Mouse (Mus musculus): ENCODE measurements around the gene Pcsk5. TPM values are rescaled to one million over a fixed set of nuclear protein-coding genes. Genes with fewer than 3 reads are reported as not detected.

Gene Pcsk5
- polyA plus RNA-seq, 1 experiment from 2014 or later: 14.3 TPM

- no peak for DNase-seq (ENCODE audit: low spot score)
- H3K4me3 ChIP-seq: no peak overlapping the region
- no peak overlapping the region for H3K27ac ChIP-seq (replicated peaks)
- H3K4me1 ChIP-seq: no peaks in the 10 kb centered on the region
- H3K36me3 ChIP-seq (replicated peaks): no peaks in the 10 kb centered on the region
- H3K27me3 ChIP-seq (replicated peaks; ENCODE audit: low read depth, poor library complexity, severe bottlenecking): no peaks in the 10 kb centered on the region
- no peaks in the 10 kb centered on the region for H3K9me3 ChIP-seq
Measured at GRCm38 (mm10) chr19:17553396-17554100, 283.9 kb downstream of the Pcsk5 start.

GRCm38 (mm10) chr19:17528746-17529532 is 308.5 kb downstream of the Pcsk5 start:
- Histone ChIP-seq H3K27ac (replicated peaks) (no peak overlapping the region), H3K9me3 (no peaks in the 10 kb centered on the region), H3K4me3 (no peak overlapping the region), H3K27me3 (replicated peaks; ENCODE audit: low read depth, poor library complexity, severe bottlenecking) (no peaks in the 10 kb centered on the region), H3K4me1 (no peaks in the 10 kb centered on the region), H3K36me3 (replicated peaks) (no peaks in the 10 kb centered on the region)
- 82% methylated on average over 4 of the region's 4 CpGs for WGBS
- no peak for DNase-seq (ENCODE audit: low spot score)

- WGBS: 86% methylated on average over 1 of the region's 1 CpGs
Measured at GRCm38 (mm10) chr19:17525558-17525957, 311.9 kb downstream of the Pcsk5 start.

GRCm38 (mm10) chr19:17514456-17514855 is 323.0 kb downstream of the Pcsk5 start:
- peak; percentile 54 for DNase-seq (ENCODE audit: low spot score)
- Histone ChIP-seq H3K4me1 (peaks cover 15% of the 10 kb centered on the region), H3K36me3 (replicated peaks) (no peaks in the 10 kb centered on the region), H3K4me3 (no peak overlapping the region), H3K27me3 (replicated peaks; ENCODE audit: low read depth, poor library complexity, severe bottlenecking) (no peaks in the 10 kb centered on the region), H3K9me3 (no peaks in the 10 kb centered on the region), H3K27ac (replicated peaks) (peak overlapping the region; percentile 44; the same call in 1 of the 2 replicates)
- 35% methylated on average over 3 of the region's 3 CpGs for WGBS

More at GRCm38 (mm10) chr19:17525558-17525957, 311.9 kb downstream of the Pcsk5 start:
- DNase-seq (ENCODE audit: low spot score): no peak
- Histone ChIP-seq H3K4me1 (no peaks in the 10 kb centered on the region), H3K27ac (replicated peaks) (no peak overlapping the region), H3K4me3 (no peak overlapping the region), H3K9me3 (no peaks in the 10 kb centered on the region), H3K27me3 (replicated peaks; ENCODE audit: low read depth, poor library complexity, severe bottlenecking) (no peaks in the 10 kb centered on the region), H3K36me3 (replicated peaks) (no peaks in the 10 kb centered on the region)

GRCm38 (mm10) chr19:17511283-17511682 is 326.1 kb downstream of the Pcsk5 start:
- H3K27me3 ChIP-seq (replicated peaks; ENCODE audit: low read depth, poor library complexity, severe bottlenecking): no peaks in the 10 kb centered on the region
- DNase-seq (ENCODE audit: low spot score): no peak
- H3K9me3 ChIP-seq: no peaks in the 10 kb centered on the region
- no peak overlapping the region for H3K27ac ChIP-seq (replicated peaks)
- H3K4me3 ChIP-seq: no peak overlapping the region
- no peaks in the 10 kb centered on the region for H3K36me3 ChIP-seq (replicated peaks)
- H3K4me1 ChIP-seq: peaks cover 15% of the 10 kb centered on the region
- WGBS: 85% methylated on average over 5 of the region's 5 CpGs

- no peak for DNase-seq (ENCODE audit: low spot score)
- H3K9me3 ChIP-seq: no peaks in the 10 kb centered on the region
- no peak overlapping the region for H3K4me3 ChIP-seq
- H3K27me3 ChIP-seq (replicated peaks; ENCODE audit: low read depth, poor library complexity, severe bottlenecking): no peaks in the 10 kb centered on the region
- H3K27ac ChIP-seq (replicated peaks): no peak overlapping the region
- 62% methylated on average over 6 of the region's 6 CpGs for WGBS
- H3K36me3 ChIP-seq (replicated peaks): no peaks in the 10 kb centered on the region
- no peaks in the 10 kb centered on the region for H3K4me1 ChIP-seq
Measured at GRCm38 (mm10) chr19:17504212-17504611, 333.2 kb downstream of the Pcsk5 start.

- no peaks in the 10 kb centered on the region for H3K27me3 ChIP-seq (replicated peaks; ENCODE audit: low read depth, poor library complexity, severe bottlenecking)
- H3K4me1 ChIP-seq: no peaks in the 10 kb centered on the region
- no peak overlapping the region for H3K4me3 ChIP-seq
- H3K9me3 ChIP-seq: no peaks in the 10 kb centered on the region
- H3K36me3 ChIP-seq (replicated peaks): no peaks in the 10 kb centered on the region
- DNase-seq (ENCODE audit: low spot score): no peak
- H3K27ac ChIP-seq (replicated peaks): no peak overlapping the region
- 88% methylated on average over 7 of the region's 7 CpGs for WGBS
Measured at GRCm38 (mm10) chr19:17498586-17499235, 338.7 kb downstream of the Pcsk5 start.

GRCm38 (mm10) chr19:17496131-17496530 is 341.3 kb downstream of the Pcsk5 start:
- no peak overlapping the region for H3K4me3 ChIP-seq

GRCm38 (mm10) chr19:17491822-17492544 is 345.4 kb downstream of the Pcsk5 start:
- peak; percentile 27 for DNase-seq (ENCODE audit: low spot score)
- H3K9me3 ChIP-seq: no peaks in the 10 kb centered on the region

More at GRCm38 (mm10) chr19:17496131-17496530, 341.3 kb downstream of the Pcsk5 start:
- Histone ChIP-seq H3K36me3 (replicated peaks) (no peaks in the 10 kb centered on the region), H3K4me1 (no peaks in the 10 kb centered on the region), H3K27me3 (replicated peaks; ENCODE audit: low read depth, poor library complexity, severe bottlenecking) (no peaks in the 10 kb centered on the region), H3K9me3 (no peaks in the 10 kb centered on the region), H3K27ac (replicated peaks) (no peak overlapping the region)
- WGBS: 95% methylated on average over 1 of the region's 1 CpGs
- DNase-seq (ENCODE audit: low spot score): no peak

GRCm38 (mm10) chr19:17491322-17491721 is 346.1 kb downstream of the Pcsk5 start:
- Histone ChIP-seq H3K27ac (replicated peaks) (no peak overlapping the region), H3K36me3 (replicated peaks) (no peaks in the 10 kb centered on the region), H3K27me3 (replicated peaks; ENCODE audit: low read depth, poor library complexity, severe bottlenecking) (no peaks in the 10 kb centered on the region), H3K4me1 (no peaks in the 10 kb centered on the region), H3K9me3 (no peaks in the 10 kb centered on the region), H3K4me3 (no peak overlapping the region)
- 86% methylated on average over 3 of the region's 3 CpGs for WGBS
- DNase-seq (ENCODE audit: low spot score): no peak

More at GRCm38 (mm10) chr19:17491822-17492544, 345.4 kb downstream of the Pcsk5 start:
- no peaks in the 10 kb centered on the region for H3K36me3 ChIP-seq (replicated peaks)
- 71% methylated on average over 9 of the region's 9 CpGs for WGBS
- no peaks in the 10 kb centered on the region for H3K27me3 ChIP-seq (replicated peaks; ENCODE audit: low read depth, poor library complexity, severe bottlenecking)
- no peaks in the 10 kb centered on the region for H3K4me1 ChIP-seq
- H3K4me3 ChIP-seq: no peak overlapping the region
- H3K27ac ChIP-seq (replicated peaks): no peak overlapping the region

- no peak for DNase-seq (ENCODE audit: low spot score)
Measured at GRCm38 (mm10) chr19:17489866-17490141, 347.6 kb downstream of the Pcsk5 start.

More at GRCm38 (mm10) chr19:17489866-17490141, 347.6 kb downstream of the Pcsk5 start:
- no peak overlapping the region for H3K4me3 ChIP-seq
- H3K27me3 ChIP-seq (replicated peaks; ENCODE audit: low read depth, poor library complexity, severe bottlenecking): no peaks in the 10 kb centered on the region
- H3K27ac ChIP-seq (replicated peaks): no peak overlapping the region
- no peaks in the 10 kb centered on the region for H3K4me1 ChIP-seq
- H3K36me3 ChIP-seq (replicated peaks): no peaks in the 10 kb centered on the region
- H3K9me3 ChIP-seq: no peaks in the 10 kb centered on the region
- 81% methylated on average over 3 of the region's 3 CpGs for WGBS
